12 mouse cellular contexts compared by ENCODE assay signal in the genomic region with DNA sequence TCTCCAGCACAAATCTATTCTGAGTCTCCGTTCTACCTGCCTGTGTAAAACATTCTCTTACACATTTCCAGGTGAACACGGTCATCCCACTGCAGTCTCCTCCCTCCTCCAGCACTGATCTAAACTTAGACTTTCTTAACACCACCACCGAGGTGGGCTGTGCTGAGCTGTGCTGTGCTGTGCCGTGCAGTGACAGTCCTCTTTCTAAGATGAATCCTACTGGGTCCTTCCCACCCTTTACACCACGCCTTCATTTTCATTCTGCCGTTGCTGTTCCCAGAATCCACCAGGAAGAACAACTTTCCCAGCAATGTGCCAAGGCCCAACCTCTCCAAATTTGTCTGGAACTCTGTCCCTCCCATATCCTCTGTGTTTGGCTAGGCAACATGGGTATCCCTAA. TPM values are rescaled to one million over a fixed set of nuclear protein-coding genes. Genes with fewer than 3 reads are reported as not detected.
A peak's percentile ranks its signal among the peaks of the same experiment; 100 is the strongest.
DNase-seq lines count a peak whose midpoint lies in the region; ATAC-seq and TF ChIP-seq lines count a peak whose summit lies in the region.
"Had no signal": no experiment of that assay in that cellular context is flagged by ENCODE, and none has a peak within 500 bp of the region (broad histone marks: within the 10 kb centered on the region; RNA-seq: fewer than 3 reads in every experiment).

No protein-coding gene starts in this region.

- ATAC-seq in intestine, embryonic 14.5 days (replicated peaks; ENCODE audit: low FRiP score, low TSS enrichment, low read depth), result no peak
- ATAC-seq in intestine, embryonic 16.5 days, result no peak
- no peak for ATAC-seq in hindbrain, embryonic 13.5 days (ENCODE audit: low FRiP score)
- no peak for ATAC-seq in midbrain, embryonic 14.5 days (ENCODE audit: low FRiP score, low TSS enrichment)
- ATAC-seq: forebrain, embryonic 16.5 days had no signal

- H3K36me3 ChIP-seq in intestine, embryonic 14.5 days (ENCODE audit: control insufficient read depth, insufficient read depth, low read length), result peaks cover 22% of the 10 kb centered on the region
- H3K36me3 ChIP-seq in intestine, embryonic 16.5 days (ENCODE audit: control insufficient read depth, insufficient read depth, low read length), result no peaks in the 10 kb centered on the region
- peaks cover 2% of the 10 kb centered on the region; the same call in 1 of the 2 replicates for H3K36me3 ChIP-seq in testis, adult 2 months (ENCODE audit: control insufficient read depth, insufficient read depth, low read length)
- peaks cover 16% of the 10 kb centered on the region for H3K36me3 ChIP-seq in hindbrain, embryonic 13.5 days
- H3K36me3 ChIP-seq in midbrain, embryonic 14.5 days (ENCODE audit: control insufficient read depth, insufficient read depth, low read length), result peaks cover 14% of the 10 kb centered on the region

- no peak for TF ChIP-seq POLR2A in testis, adult 2 months (IDR thresholded peaks at IDR 0.05; ENCODE audit: control insufficient read depth, low read depth, low read length)

- TF ChIP-seq CTCF in testis, adult 2 months (IDR thresholded peaks at IDR 0.05; ENCODE audit: control insufficient read depth, insufficient read depth, insufficient replicate concordance, low read depth, low read length), result no peak

- H3K27me3 ChIP-seq in intestine, embryonic 14.5 days (replicated peaks; ENCODE audit: control insufficient read depth, insufficient read depth, low read length), result no peaks in the 10 kb centered on the region
- H3K27me3 ChIP-seq in intestine, embryonic 16.5 days (replicated peaks; ENCODE audit: control insufficient read depth, insufficient read depth, low read length), result no peaks in the 10 kb centered on the region
- no peaks in the 10 kb centered on the region for H3K27me3 ChIP-seq in testis, adult 2 months (ENCODE audit: control insufficient read depth, insufficient read depth, low read length)
- no peaks in the 10 kb centered on the region for H3K27me3 ChIP-seq in hindbrain, embryonic 13.5 days
- no peaks in the 10 kb centered on the region for H3K27me3 ChIP-seq in midbrain, embryonic 14.5 days (ENCODE audit: control insufficient read depth, insufficient read depth, low read length)
- H3K27me3 ChIP-seq: hindbrain, embryonic 15.5 days had no signal

- H3K4me3 ChIP-seq in intestine, embryonic 14.5 days (ENCODE audit: low read depth, low read length), result no peak overlapping the region
- H3K4me3 ChIP-seq in intestine, embryonic 16.5 days (ENCODE audit: low read length), result no peak overlapping the region
- H3K4me3 ChIP-seq in testis, adult 2 months (ENCODE audit: control insufficient read depth, low read depth, low read length), result no peak overlapping the region
- H3K4me3 ChIP-seq in hindbrain, embryonic 13.5 days, result no peak overlapping the region
- no peak overlapping the region for H3K4me3 ChIP-seq in midbrain, embryonic 14.5 days (replicated peaks; ENCODE audit: low read depth, low read length)
- H3K4me3 ChIP-seq: hindbrain, embryonic 15.5 days; myocyte had no signal

- H3K9ac ChIP-seq in intestine, embryonic 14.5 days (ENCODE audit: low read length), result no peak overlapping the region
- no peak overlapping the region for H3K9ac ChIP-seq in intestine, embryonic 16.5 days (ENCODE audit: low read depth, low read length)
- no peak overlapping the region; the same call in 1 of the 2 replicates for H3K9ac ChIP-seq in hindbrain, embryonic 13.5 days
- no peak overlapping the region for H3K9ac ChIP-seq in midbrain, embryonic 14.5 days (replicated peaks; ENCODE audit: low read length)
- H3K9ac ChIP-seq: hindbrain, embryonic 15.5 days had no signal

- no peaks in the 10 kb centered on the region for H3K9me3 ChIP-seq in intestine, embryonic 14.5 days (ENCODE audit: control insufficient read depth, low read length)
- H3K9me3 ChIP-seq in intestine, embryonic 16.5 days (ENCODE audit: control insufficient read depth, low read length), result no peaks in the 10 kb centered on the region
- H3K9me3 ChIP-seq in hindbrain, embryonic 13.5 days, result no peaks in the 10 kb centered on the region
- no peaks in the 10 kb centered on the region for H3K9me3 ChIP-seq in midbrain, embryonic 14.5 days (ENCODE audit: control insufficient read depth, low read length)
- H3K9me3 ChIP-seq: hindbrain, embryonic 15.5 days had no signal

- WGBS in intestine, embryonic 14.5 days, result 47% methylated on average over 6 of the region's 6 CpGs
- WGBS in intestine, embryonic 16.5 days, result 49% methylated on average over 6 of the region's 6 CpGs
- 74% methylated on average over 6 of the region's 6 CpGs for WGBS in hindbrain, embryonic 13.5 days
- 71% methylated on average over 6 of the region's 6 CpGs for WGBS in midbrain, embryonic 14.5 days

- peaks cover 35% of the 10 kb centered on the region for H3K4me1 ChIP-seq in intestine, embryonic 14.5 days (replicated peaks; ENCODE audit: control insufficient read depth, insufficient read depth, low read length)
- H3K4me1 ChIP-seq in intestine, embryonic 16.5 days (ENCODE audit: control insufficient read depth, insufficient read depth, low read length), result peaks cover 32% of the 10 kb centered on the region
- peaks cover 26% of the 10 kb centered on the region for H3K4me1 ChIP-seq in testis, adult 2 months (ENCODE audit: control insufficient read depth, insufficient read depth, low read length)
- peaks cover 36% of the 10 kb centered on the region for H3K4me1 ChIP-seq in hindbrain, embryonic 13.5 days (replicated peaks)
- H3K4me1 ChIP-seq in midbrain, embryonic 14.5 days (ENCODE audit: control insufficient read depth, insufficient read depth, low read length), result peaks cover 15% of the 10 kb centered on the region

- no peak for DNase-seq in intestine, embryonic 14.5 days (ENCODE audit: low spot score)
- no peak for DNase-seq in testis, postnatal 14 days (ENCODE audit: low spot score)
- no peak for DNase-seq in midbrain, embryonic 14.5 days
- no peak for DNase-seq in urinary bladder, postnatal 36 days (ENCODE audit: low spot score in 2 of 2)
- DNase-seq: adrenal gland, postnatal 36 days; lung, postnatal 14 days had no signal

- H3K27ac ChIP-seq in intestine, embryonic 14.5 days (ENCODE audit: low read depth), result peak overlapping the region; percentile 67
- no peak overlapping the region for H3K27ac ChIP-seq in intestine, embryonic 16.5 days (ENCODE audit: low read length)
- H3K27ac ChIP-seq in testis, adult 2 months (ENCODE audit: control insufficient read depth, insufficient read depth, low read depth, low read length), result peak overlapping the region; percentile 42; the same call in 1 of the 2 replicates
- peak overlapping the region; percentile 42; the same call in 1 of the 2 replicates for H3K27ac ChIP-seq in hindbrain, embryonic 13.5 days
- no peak overlapping the region for H3K27ac ChIP-seq in midbrain, embryonic 14.5 days (replicated peaks; ENCODE audit: low read depth, low read length)
- H3K27ac ChIP-seq: hindbrain, embryonic 15.5 days had no signal

- no peak overlapping the region for H3K4me2 ChIP-seq in intestine, embryonic 14.5 days (ENCODE audit: low read length)
- H3K4me2 ChIP-seq in intestine, embryonic 16.5 days (ENCODE audit: low read depth, low read length), result no peak overlapping the region
- H3K4me2 ChIP-seq in hindbrain, embryonic 13.5 days, result no peak overlapping the region
- no peak overlapping the region for H3K4me2 ChIP-seq in midbrain, embryonic 14.5 days (ENCODE audit: low read length)
- H3K4me2 ChIP-seq: hindbrain, embryonic 15.5 days had no signal

RNA-seq across cellular contexts. Expression of a gene that starts 1.9 kb away (rescaled TPM):
- 76.7 TPM in 2 replicates for polyA plus RNA-seq in intestine, embryonic 14.5 days (2014; fragmentation: Nextera tagmentation; extraction: Ambion mirVana)
- 65.8 TPM in 2 replicates for polyA plus RNA-seq in intestine, embryonic 16.5 days (2015; fragmentation: Nextera tagmentation; extraction: Ambion mirVana)
- 36.3 and 43.1 TPM in 2 replicates for polyA plus RNA-seq in testis, adult 2 months (2012; rRNA removed)
- polyA plus RNA-seq in hindbrain, embryonic 13.5 days (2015; fragmentation: Nextera tagmentation; extraction: Ambion mirVana), result 217 and 227 TPM in 2 replicates
- 258 and 260 TPM in 2 replicates for polyA plus RNA-seq in midbrain, embryonic 14.5 days (2014; fragmentation: Nextera tagmentation; extraction: Ambion mirVana)

RNA-seq across cellular contexts. Expression of a gene that starts 8.6 kb away (rescaled TPM):
- polyA plus RNA-seq in intestine, embryonic 14.5 days (2014; fragmentation: Nextera tagmentation; extraction: Ambion mirVana), result 10.5 and 13.4 TPM in 2 replicates
- 13.6 and 13.7 TPM in 2 replicates for polyA plus RNA-seq in intestine, embryonic 16.5 days (2015; fragmentation: Nextera tagmentation; extraction: Ambion mirVana)
- 103 and 106 TPM in 2 replicates for polyA plus RNA-seq in testis, adult 2 months (2012; rRNA removed)
- polyA plus RNA-seq in hindbrain, embryonic 13.5 days (2015; fragmentation: Nextera tagmentation; extraction: Ambion mirVana), result 7.4 and 9.4 TPM in 2 replicates
- 9.3 and 13.1 TPM in 2 replicates for polyA plus RNA-seq in midbrain, embryonic 14.5 days (2014; fragmentation: Nextera tagmentation; extraction: Ambion mirVana)

RNA-seq across cellular contexts. Expression of a gene that starts 15.8 kb away (rescaled TPM):
- 50.1 and 58.9 TPM in 2 replicates for polyA plus RNA-seq in intestine, embryonic 14.5 days (2014; fragmentation: Nextera tagmentation; extraction: Ambion mirVana)
- polyA plus RNA-seq in intestine, embryonic 16.5 days (2015; fragmentation: Nextera tagmentation; extraction: Ambion mirVana), result 38.6 and 44.8 TPM in 2 replicates
- 135 and 142 TPM in 2 replicates for polyA plus RNA-seq in testis, adult 2 months (2012; rRNA removed)
- 28.7 and 41.0 TPM in 2 replicates for polyA plus RNA-seq in hindbrain, embryonic 13.5 days (2015; fragmentation: Nextera tagmentation; extraction: Ambion mirVana)
- polyA plus RNA-seq in midbrain, embryonic 14.5 days (2014; fragmentation: Nextera tagmentation; extraction: Ambion mirVana), result 28.0 and 36.5 TPM in 2 replicates

RNA-seq across cellular contexts. Expression of a gene that starts 26.9 kb away (rescaled TPM):
- polyA plus RNA-seq in intestine, embryonic 14.5 days (2014; fragmentation: Nextera tagmentation; extraction: Ambion mirVana), result 8.8 TPM in 2 replicates
- polyA plus RNA-seq in intestine, embryonic 16.5 days (2015; fragmentation: Nextera tagmentation; extraction: Ambion mirVana), result 8.0 and 8.6 TPM in 2 replicates
- 13.4 and 15.8 TPM in 2 replicates for polyA plus RNA-seq in testis, adult 2 months (2012; rRNA removed)
- 13.4 and 15.2 TPM in 2 replicates for polyA plus RNA-seq in hindbrain, embryonic 13.5 days (2015; fragmentation: Nextera tagmentation; extraction: Ambion mirVana)
- 17.3 and 20.1 TPM in 2 replicates for polyA plus RNA-seq in midbrain, embryonic 14.5 days (2014; fragmentation: Nextera tagmentation; extraction: Ambion mirVana)

RNA-seq across cellular contexts. Expression of a gene that starts 33.8 kb away (rescaled TPM):
- 0.28 and 0.32 TPM in 2 replicates for polyA plus RNA-seq in intestine, embryonic 14.5 days (2014; fragmentation: Nextera tagmentation; extraction: Ambion mirVana)
- polyA plus RNA-seq in intestine, embryonic 16.5 days (2015; fragmentation: Nextera tagmentation; extraction: Ambion mirVana), result 0.29 and 0.33 TPM in 2 replicates
- polyA plus RNA-seq in testis, adult 2 months (2012; rRNA removed), result 0.17 TPM in 2 replicates
- 0.26 and 0.35 TPM in 2 replicates for polyA plus RNA-seq in hindbrain, embryonic 13.5 days (2015; fragmentation: Nextera tagmentation; extraction: Ambion mirVana)
- 0.26 and 0.78 TPM in 2 replicates for polyA plus RNA-seq in midbrain, embryonic 14.5 days (2014; fragmentation: Nextera tagmentation; extraction: Ambion mirVana)

Comparison
In these comparisons a context has a peak if more than half of its experiments do, and no peak if none do; other contexts are left out.
1. H3K27ac ChIP-seq: peak in intestine, embryonic 14.5 days (single experiment), testis, adult 2 months (single experiment) and hindbrain, embryonic 13.5 days (single experiment); none in intestine, embryonic 16.5 days (single experiment) and midbrain, embryonic 14.5 days (single experiment).